Mouse (Mus musculus) lung, adult 2 months (tissue): ENCODE measurements around the gene Klc4. TPM values are rescaled to one million over a fixed set of nuclear protein-coding genes. Genes with fewer than 3 reads are reported as not detected.

Source experiments
- DNase-seq: peaks from one replicate; pipeline ENCODE4 v3.0.0; 2022
- H3K4me1 ChIP-seq: fragments of 200-500 bp; 2 replicates; pipeline ENCODE4 v1.6.1; 2011; ENCODE audit warnings: low read length; ENCODE audit not compliant: control insufficient read depth, insufficient read depth
- H3K4me3 ChIP-seq: fragments of 200-500 bp; replicated peaks from 2 replicates; pipeline ENCODE3; 2011; ENCODE audit warnings: low read depth, mild to moderate bottlenecking, control low read depth, low read length; ENCODE audit errors: extremely low read depth
- CTCF ChIP-seq: fragments of 200-500 bp; IDR thresholded peaks from 2 replicates; pipeline ENCODE4 v1.5.1; 2011; ENCODE audit warnings: mild to moderate bottlenecking, low read length, control low read depth; ENCODE audit not compliant: insufficient read depth
- POLR2A ChIP-seq: fragments of 200-500 bp; IDR thresholded peaks from 2 replicates; pipeline ENCODE4 v1.6.1; 2011; ENCODE audit warnings: low read depth, mild to moderate bottlenecking, control low read depth, low read length, borderline replicate concordance; ENCODE audit errors: extremely low read depth
- WGBS: fragments of 180-500 bp; shearing (Covaris S2); methylation state at CpG from one replicate; pipeline ENCODE4 v1.1.7; 2018; 5-methylcytosine and 5-hydroxymethylcytosine counted together
- polyA plus RNA-seq: library from polyadenylated mRNA; depleted of rRNA; stranded (reverse); fragments of >200 nt; gene quantifications from 2 replicates; pipeline ENCODE4 v1.2.3, GENCODE M21; 2012; rRNA removed

The Klc4 gene
- 22.6 and 24.1 TPM in 2 replicates for polyA plus RNA-seq

GRCm38 (mm10) chr17:46645561-46646321, at the start of gene Klc4, which contains the start of gene Mrpl2:
Klc4 (minus strand) TSS chr17:46646022.
Mrpl2 (plus strand) TSS chr17:46646229.
- under 1% methylated on average over 53 of the region's 53 CpGs for WGBS
- TF ChIP-seq CTCF (no peak), POLR2A (peak; percentile 90)
- Histone ChIP-seq H3K4me1 (peaks cover 12% of the 10 kb centered on the region), H3K4me3 (peak within 1 kb of the TSS; percentile 90)
- DNase-seq = peak; percentile 99

GRCm38 (mm10) chr17:46694517-46695063, 48.8 kb upstream of the Klc4 start:
- H3K4me1 ChIP-seq = no peaks in the 10 kb centered on the region
- 64% methylated on average over 1 of the region's 1 CpGs for WGBS
- H3K4me3 ChIP-seq = no peak overlapping the region
- DNase-seq = no peak
- TF ChIP-seq POLR2A (no peak), CTCF (no peak)

GRCm38 (mm10) chr17:46691390-46691789, 45.6 kb upstream of the Klc4 start:
- TF ChIP-seq CTCF (no peak), POLR2A (no peak)
- Histone ChIP-seq H3K4me1 (no peaks in the 10 kb centered on the region), H3K4me3 (no peak overlapping the region)
- WGBS = 77% methylated on average over 2 of the region's 2 CpGs
- DNase-seq = no peak

- TF ChIP-seq POLR2A (no peak), CTCF (no peak)
These were observed 44.8 kb upstream of the Klc4 start for GRCm38 (mm10) chr17:46690665-46691064.

GRCm38 (mm10) chr17:46685913-46686312, 40.1 kb upstream of the Klc4 start:
- no peak for DNase-seq
- no peak overlapping the region for H3K4me3 ChIP-seq
- 86% methylated on average over 6 of the region's 6 CpGs for WGBS
- peaks cover 4% of the 10 kb centered on the region; the same call in 1 of the 2 replicates for H3K4me1 ChIP-seq
- TF ChIP-seq POLR2A (no peak), CTCF (no peak)

More at GRCm38 (mm10) chr17:46690665-46691064, 44.8 kb upstream of the Klc4 start:
- Histone ChIP-seq H3K4me3 (no peak overlapping the region), H3K4me1 (no peaks in the 10 kb centered on the region)
- no peak for DNase-seq
- WGBS = 87% methylated on average over 12 of the region's 12 CpGs

- Histone ChIP-seq H3K4me3 (no peak overlapping the region), H3K4me1 (peaks cover 6% of the 10 kb centered on the region; the same call in 1 of the 2 replicates)
- TF ChIP-seq POLR2A (no peak), CTCF (no peak)
- 87% methylated on average over 16 of the region's 16 CpGs for WGBS
- peak; percentile 13 for DNase-seq
These were observed 37.0 kb upstream of the Klc4 start for GRCm38 (mm10) chr17:46682654-46683389.

GRCm38 (mm10) chr17:46681466-46682118, 35.8 kb upstream of the Klc4 start:
- Histone ChIP-seq H3K4me1 (peaks cover 6% of the 10 kb centered on the region; the same call in 1 of the 2 replicates), H3K4me3 (peak overlapping the region; percentile 68)
- 25% methylated on average over 12 of the region's 12 CpGs for WGBS
- TF ChIP-seq CTCF (no peak), POLR2A (no peak)
- peak; percentile 15 for DNase-seq

- peak within 1 kb of the TSS; percentile 75 for H3K4me3 ChIP-seq
- peaks cover 6% of the 10 kb centered on the region; the same call in 1 of the 2 replicates for H3K4me1 ChIP-seq
- DNase-seq = peak; percentile 93
- under 1% methylated on average over 49 of the region's 49 CpGs for whole genome bisulfite sequencing
- TF ChIP-seq CTCF = no peak
- TF ChIP-seq POLR2A = peak; percentile 58; the same call in 1 of the 2 replicates
These were observed 35.0 kb upstream of the Klc4 start, which contains the start of gene Klhdc3 for GRCm38 (mm10) chr17:46680760-46681373. Klhdc3 (minus strand) TSS chr17:46680914.
